Mouse (Mus musculus) thymus, postnatal 25 days (tissue): Measurements from ENCODE around the gene Cadm4.
A peak's percentile ranks its signal among the peaks of the same experiment; 100 is the strongest.
"Not testable (repeated sequence)": the region's sequence is repeated elsewhere in the genome, so short reads cannot be mapped to it uniquely, and the experiment has no call there.

ENCODE experiments used
- DNase-seq: peaks from one replicate; pipeline ENCODE4 v3.0.0; 2022

Gene Cadm4

GRCm38 (mm10) chr7:24469126-24469525, 12.7 kb upstream of the Cadm4 start:
- peak; percentile 37 for DNase-seq

- no peak for DNase-seq
Measured at GRCm38 (mm10) chr7:24470356-24470755, 11.5 kb upstream of the Cadm4 start.

- no peak for DNase-seq
Measured at GRCm38 (mm10) chr7:24472442-24472841, 9.4 kb upstream of the Cadm4 start.

- peak; percentile 52 for DNase-seq
Measured at GRCm38 (mm10) chr7:24472937-24473336, 8.9 kb upstream of the Cadm4 start.

GRCm38 (mm10) chr7:24473913-24474529, 7.8 kb upstream of the Cadm4 start:
- DNase-seq: peak; percentile 71

- DNase-seq: no peak
Measured at GRCm38 (mm10) chr7:24474811-24475506, 6.9 kb upstream of the Cadm4 start.

GRCm38 (mm10) chr7:24476338-24476737, 5.5 kb upstream of the Cadm4 start:
- DNase-seq: no peak

- no peak for DNase-seq
Measured at GRCm38 (mm10) chr7:24476856-24477255, 5.0 kb upstream of the Cadm4 start.

GRCm38 (mm10) chr7:24478911-24479310, 2.9 kb upstream of the Cadm4 start:
- no peak for DNase-seq

GRCm38 (mm10) chr7:24479685-24480084, 2.1 kb upstream of the Cadm4 start:
- DNase-seq: no peak

GRCm38 (mm10) chr7:24480121-24480941, 1.5 kb upstream of the Cadm4 start:
- no peak for DNase-seq

- no peak for DNase-seq
Measured at GRCm38 (mm10) chr7:24480986-24481473, 793 bp upstream of the Cadm4 start.

- no peak for DNase-seq
Measured at GRCm38 (mm10) chr7:24482208-24483020, 591 bp downstream of the Cadm4 start.

- not testable (repeated sequence) for DNase-seq
Measured at GRCm38 (mm10) chr7:24483291-24483690, 1.5 kb downstream of the Cadm4 start.

- DNase-seq: no peak
Measured at GRCm38 (mm10) chr7:24485481-24485880, 3.7 kb downstream of the Cadm4 start.

- no peak for DNase-seq
Measured at GRCm38 (mm10) chr7:24486654-24487130, 4.9 kb downstream of the Cadm4 start.

- no peak for DNase-seq
Measured at GRCm38 (mm10) chr7:24487403-24487802, 5.6 kb downstream of the Cadm4 start.

GRCm38 (mm10) chr7:24488303-24488702, 6.5 kb downstream of the Cadm4 start:
- no peak for DNase-seq

GRCm38 (mm10) chr7:24499856-24500577, 18.2 kb downstream of the Cadm4 start:
- DNase-seq: no peak

- peak; percentile 48 for DNase-seq
Measured at GRCm38 (mm10) chr7:24500929-24501328, 19.1 kb downstream of the Cadm4 start.

- peak; percentile 66 for DNase-seq
Measured at GRCm38 (mm10) chr7:24501492-24501891, 19.7 kb downstream of the Cadm4 start.

GRCm38 (mm10) chr7:24504004-24504403, 22.2 kb downstream of the Cadm4 start:
- no peak for DNase-seq
